Mouse (Mus musculus): Measurements from ENCODE around the gene Mettl22.

GRCm38 (mm10) chr16:8423626-8424114 is 46.9 kb upstream of the Mettl22 start:
- no peak for TF ChIP-seq POLR2A (IDR thresholded peaks at IDR 0.05; ENCODE audit: low read depth, low read length)
- no peak for TF ChIP-seq CTCF (conservative IDR thresholded peaks at IDR 0.05; ENCODE audit: insufficient read depth, insufficient read length, low read depth, low read length)

All from kidney, adult 2 months (tissue).